Mouse (Mus musculus) cerebellum, adult 2 months (tissue): ENCODE results near the gene Ablim2. TPM values are rescaled to one million over a fixed set of nuclear protein-coding genes. Genes with fewer than 3 reads are reported as not detected.

Source experiments
- DNase-seq, 2 experiments: peaks; one replicate each; pipeline ENCODE4 v3.0.0; 2021
- H3K27ac ChIP-seq: fragments of 200-500 bp; 2 replicates; pipeline ENCODE4 v1.5.1; 2012; ENCODE audit warnings: low read length, control low read depth, inconsistent platforms; ENCODE audit not compliant: insufficient read depth
- H3K27me3 ChIP-seq: fragments of 200-500 bp; 2 replicates; pipeline ENCODE4 v1.6.1; 2012; ENCODE audit warnings: inconsistent platforms, mild to moderate bottlenecking, low read length, moderate library complexity; ENCODE audit not compliant: control insufficient read depth, insufficient read depth
- H3K4me1 ChIP-seq: fragments of 200-500 bp; 2 replicates; pipeline ENCODE4 v1.6.1; 2011; ENCODE audit warnings: low read length; ENCODE audit not compliant: control insufficient read depth, insufficient read depth
- H3K4me3 ChIP-seq: fragments of 200-500 bp; replicated peaks from 2 replicates; pipeline ENCODE3; 2011; ENCODE audit warnings: mild to moderate bottlenecking, low read depth, low read length, control low read depth; ENCODE audit not compliant: insufficient read depth
- CTCF ChIP-seq: fragments of 200-500 bp; IDR thresholded peaks from 2 replicates; pipeline ENCODE4 v1.5.1; 2011; ENCODE audit warnings: low read depth, mild to moderate bottlenecking, control low read depth, low read length, moderate library complexity, borderline replicate concordance; ENCODE audit not compliant: insufficient read depth
- POLR2A ChIP-seq: fragments of 200-500 bp; IDR thresholded peaks from 2 replicates; pipeline ENCODE4 v1.6.1; 2011; ENCODE audit warnings: low read length, control low read depth, borderline replicate concordance; ENCODE audit not compliant: insufficient read depth
- WGBS: fragments of 180-500 bp; shearing (Covaris S2); methylation state at CpG from one replicate; pipeline ENCODE4 v1.1.7; 2018; 5-methylcytosine and 5-hydroxymethylcytosine counted together
- polyA plus RNA-seq: library from polyadenylated mRNA; depleted of rRNA; stranded (reverse); fragments of >200 nt; gene quantifications from 2 replicates; pipeline ENCODE4 v1.2.3, GENCODE M21; 2012

Ablim2 gene
- polyA plus RNA-seq, 1 experiment: 99.9 TPM

DNA sequence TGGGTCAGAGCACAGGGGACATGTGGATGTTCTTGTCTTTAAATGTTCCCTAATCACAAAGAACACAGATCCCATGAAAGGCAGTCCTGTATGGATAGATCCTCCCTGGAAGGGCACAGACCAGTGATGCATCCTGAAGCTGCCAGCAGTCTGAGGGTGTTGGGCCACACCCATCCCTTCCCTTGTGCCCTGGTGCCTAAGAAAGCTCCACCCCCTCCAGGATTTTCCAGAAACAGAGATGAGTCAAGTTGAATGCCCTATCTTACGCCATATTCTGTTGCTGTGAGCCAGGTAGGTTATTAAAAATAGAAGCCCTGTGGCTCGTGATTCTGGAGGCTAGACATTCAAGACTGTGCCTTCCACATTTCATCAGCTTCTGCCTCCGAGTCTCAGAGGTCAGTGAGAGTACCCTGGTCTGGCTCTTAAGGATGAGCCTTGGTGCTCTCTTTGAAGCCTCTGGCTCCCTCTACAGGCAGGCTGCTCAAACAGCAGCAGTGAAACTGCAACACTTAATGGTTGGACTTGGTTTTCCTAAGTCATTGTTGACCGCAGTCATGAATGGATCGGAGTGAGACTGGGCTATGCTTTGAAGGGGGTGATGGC is 2.4 kb upstream of the Ablim2 start:
- 22% methylated on average over 5 of the region's 5 CpGs for WGBS
- peak; percentile 82 for TF ChIP-seq CTCF
- TF ChIP-seq POLR2A: no peak
- no peak overlapping the region for H3K4me3 ChIP-seq
- peaks cover 4% of the 10 kb centered on the region for H3K4me1 ChIP-seq
- no peak overlapping the region for H3K27ac ChIP-seq
- DNase-seq: peak; percentile 68
- H3K27me3 ChIP-seq: no peaks in the 10 kb centered on the region

DNA sequence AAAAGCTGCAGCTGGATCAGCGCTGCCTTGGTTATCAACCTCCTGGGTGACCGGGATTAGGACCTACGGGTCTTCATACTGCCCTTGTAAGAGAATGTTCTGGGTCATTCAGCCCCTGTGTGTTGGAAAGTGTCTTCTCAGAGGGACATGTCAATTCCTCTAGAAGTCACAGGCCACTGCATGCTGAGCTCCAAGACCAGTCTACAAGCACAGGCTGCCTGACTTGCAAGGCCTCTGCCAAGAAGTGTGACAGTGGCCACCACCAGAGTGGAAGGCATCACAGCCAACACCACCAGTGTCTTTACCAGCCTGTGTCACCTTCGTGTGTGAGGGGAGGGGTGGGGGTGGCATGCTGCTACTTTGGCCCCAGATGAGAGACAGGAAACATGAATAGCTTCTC is 1.7 kb upstream of the Ablim2 start:
- H3K27me3 ChIP-seq: no peaks in the 10 kb centered on the region
- WGBS: 75% methylated on average over 4 of the region's 4 CpGs
- H3K4me3 ChIP-seq: no peak overlapping the region
- peaks cover 4% of the 10 kb centered on the region for H3K4me1 ChIP-seq
- TF ChIP-seq CTCF (no peak), POLR2A (no peak)
- no peak for DNase-seq
- no peak overlapping the region for H3K27ac ChIP-seq

DNA sequence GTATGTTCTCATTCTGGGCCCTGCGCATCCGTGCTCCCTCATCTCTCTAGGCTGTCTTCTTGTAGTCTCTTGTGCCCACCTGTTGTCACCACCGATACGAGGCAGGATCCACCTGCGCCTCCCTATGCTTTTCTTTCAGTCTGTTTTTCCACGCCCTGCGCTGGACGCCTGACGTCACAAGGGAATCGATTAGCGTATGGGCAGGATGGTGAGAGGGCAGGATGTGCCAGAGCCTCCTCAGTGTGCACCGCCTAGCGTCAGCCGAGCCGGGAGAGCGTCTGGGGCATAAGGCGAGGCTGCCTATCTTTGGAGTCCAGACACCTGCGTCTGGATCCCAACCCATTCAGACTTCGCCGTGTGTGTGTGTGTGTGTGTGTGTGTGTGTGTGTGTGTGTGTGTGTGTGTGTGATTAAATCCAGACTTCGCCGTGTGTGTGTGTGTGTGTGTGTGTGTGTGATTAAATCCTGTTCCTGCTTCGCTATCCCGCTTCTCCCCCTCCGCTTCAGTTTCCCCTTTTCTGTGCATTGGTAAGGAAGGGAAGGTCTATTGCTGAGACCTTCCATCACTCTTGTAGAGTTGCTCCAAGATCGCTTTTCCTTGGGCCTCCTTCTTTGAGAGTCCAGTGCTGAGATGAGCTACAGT is 562 bp upstream of the Ablim2 start:
- Histone ChIP-seq H3K27ac (peak overlapping the region; percentile 27), H3K4me3 (peak overlapping the region; percentile 54), H3K27me3 (no peaks in the 10 kb centered on the region), H3K4me1 (peaks cover 8% of the 10 kb centered on the region)
- TF ChIP-seq POLR2A: no peak
- TF ChIP-seq CTCF: no peak
- peak; percentile 86 to 88 for DNase-seq
- 4% methylated on average over 26 of the region's 26 CpGs for WGBS

DNA sequence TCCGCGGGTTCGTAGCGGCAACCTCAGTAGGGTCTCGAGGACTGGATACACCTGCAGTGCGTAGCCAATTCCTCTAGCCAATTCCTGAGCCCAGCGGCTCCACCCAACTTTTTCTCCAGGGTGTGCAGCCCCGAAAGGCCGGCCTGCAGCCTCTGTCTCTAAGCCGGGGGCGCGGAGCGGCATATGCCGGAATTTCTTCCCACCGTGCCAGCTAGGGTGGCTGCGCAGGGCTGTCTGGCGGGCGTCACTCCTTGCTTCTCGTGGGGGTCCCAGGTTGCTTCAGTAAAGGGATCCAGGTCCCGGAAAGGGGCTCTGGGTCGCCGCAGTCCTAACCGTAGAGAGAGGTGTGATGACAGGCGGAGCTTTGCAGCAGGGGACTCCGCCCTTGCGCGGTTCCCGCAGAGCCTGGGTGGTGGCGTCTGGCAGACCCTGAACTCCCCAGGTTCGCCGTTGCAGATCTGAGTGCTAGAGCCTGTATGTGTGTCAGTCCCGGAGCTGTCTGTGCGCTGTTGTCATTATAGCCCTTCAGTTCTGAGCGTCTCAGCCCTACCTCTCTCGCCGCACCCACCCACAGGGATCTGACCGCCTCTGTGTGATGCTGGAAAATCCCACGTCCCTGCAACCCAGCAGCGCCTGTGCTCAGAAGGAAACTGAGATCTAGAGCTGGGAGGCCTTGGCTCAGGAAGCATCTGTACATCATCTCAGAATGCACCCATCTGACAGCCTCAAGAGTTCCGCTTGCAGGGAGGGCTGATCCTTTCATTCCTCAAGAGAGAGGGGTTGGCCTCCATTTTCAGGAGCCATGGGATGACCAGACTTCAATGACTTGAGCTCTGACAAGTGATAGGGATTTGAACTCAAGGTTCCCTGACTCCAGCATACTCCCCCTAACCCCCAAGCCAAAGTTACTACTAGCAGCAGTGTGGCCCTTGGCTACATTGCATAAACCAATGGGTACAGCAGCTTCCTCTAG is 687 bp downstream of the Ablim2 start:
- H3K4me1 ChIP-seq: peaks cover 8% of the 10 kb centered on the region
- peak overlapping the region; percentile 75 for H3K4me3 ChIP-seq
- peak overlapping the region; percentile 42; the same call in 1 of the 2 replicates for H3K27ac ChIP-seq
- TF ChIP-seq CTCF: no peak
- TF ChIP-seq POLR2A: no peak
- no peaks in the 10 kb centered on the region for H3K27me3 ChIP-seq
- WGBS: 2% methylated on average over 40 of the region's 40 CpGs
- peak; percentile 65 to 70 for DNase-seq

DNA sequence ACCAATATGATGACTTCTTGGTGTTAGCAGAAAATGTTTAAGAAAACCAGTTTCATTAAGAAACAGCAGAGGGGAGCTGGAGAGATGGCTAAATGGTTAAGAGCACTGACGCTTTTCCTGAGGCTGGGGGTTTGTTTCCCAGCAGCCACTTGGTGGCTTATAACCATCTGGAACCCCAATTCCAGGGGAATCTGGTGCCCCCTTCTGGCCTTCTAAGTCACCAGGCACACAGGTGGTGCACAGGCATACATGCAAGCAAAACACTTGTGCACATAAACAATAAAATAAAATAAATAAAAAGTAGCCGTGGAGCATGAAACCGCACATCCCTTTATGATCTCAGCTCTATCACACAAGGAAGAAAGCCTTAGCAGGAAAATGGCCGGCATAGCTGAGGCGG is 3.6 kb downstream of the Ablim2 start:
- 87% methylated on average over 5 of the region's 5 CpGs for WGBS
- TF ChIP-seq CTCF: no peak
- TF ChIP-seq POLR2A: no peak

DNA sequence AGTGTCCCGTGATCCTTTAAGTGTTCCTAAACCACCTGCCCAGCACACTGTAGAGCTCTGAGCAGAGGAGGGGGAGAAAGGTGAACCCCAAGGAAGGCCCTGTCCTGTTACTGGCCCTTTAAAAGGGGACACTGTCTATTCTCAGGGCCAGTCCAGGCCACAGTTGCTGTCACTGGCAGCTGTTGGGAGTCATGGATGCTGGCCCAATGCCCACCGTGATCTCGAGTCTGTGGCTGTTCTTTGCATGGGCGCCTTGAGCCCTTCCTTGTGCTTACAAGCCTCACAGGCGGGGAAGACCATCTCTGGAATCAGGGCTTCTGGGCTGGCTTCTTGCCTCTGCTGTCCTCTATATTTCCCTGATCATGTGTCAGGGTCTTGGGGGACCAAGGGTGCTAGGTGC is 4.7 kb downstream of the Ablim2 start:
- H3K4me1 ChIP-seq: peaks cover 8% of the 10 kb centered on the region
- H3K4me3 ChIP-seq: no peak overlapping the region
- H3K27me3 ChIP-seq: no peaks in the 10 kb centered on the region
- 41% methylated on average over 5 of the region's 5 CpGs for WGBS
- DNase-seq: no peak
- TF ChIP-seq POLR2A (no peak), CTCF (no peak)
- no peak overlapping the region for H3K27ac ChIP-seq

More for the DNA sequence above, 3.6 kb downstream of the Ablim2 start:
- Histone ChIP-seq H3K27me3 (no peaks in the 10 kb centered on the region), H3K4me3 (no peak overlapping the region), H3K27ac (no peak overlapping the region), H3K4me1 (peaks cover 8% of the 10 kb centered on the region)
- no peak for DNase-seq

DNA sequence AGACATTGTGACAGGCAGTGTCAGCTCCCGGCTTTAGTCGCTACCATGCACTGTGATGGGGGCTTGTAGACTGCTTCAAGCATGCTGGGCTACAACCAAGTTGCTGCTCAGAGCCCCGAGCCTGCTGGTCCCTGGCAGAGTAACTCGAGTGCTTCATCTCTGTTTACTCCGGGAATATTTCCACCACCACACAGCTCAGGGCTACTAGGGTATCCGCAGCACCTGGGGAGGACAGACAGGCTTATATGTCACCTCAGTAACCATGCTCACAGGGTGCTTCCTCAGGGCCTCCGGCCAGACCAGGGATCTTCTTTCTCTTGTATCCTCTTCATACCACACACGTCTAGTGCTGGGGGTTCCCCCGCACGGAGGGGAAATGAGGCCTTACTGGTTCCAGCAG is 5.2 kb downstream of the Ablim2 start:
- TF ChIP-seq POLR2A: no peak
- TF ChIP-seq CTCF: no peak
- WGBS: 48% methylated on average over 10 of the region's 10 CpGs
- peaks cover 8% of the 10 kb centered on the region for H3K4me1 ChIP-seq
- H3K27me3 ChIP-seq: no peaks in the 10 kb centered on the region
- no peak for DNase-seq
- no peak overlapping the region for H3K27ac ChIP-seq
- H3K4me3 ChIP-seq: no peak overlapping the region

DNA sequence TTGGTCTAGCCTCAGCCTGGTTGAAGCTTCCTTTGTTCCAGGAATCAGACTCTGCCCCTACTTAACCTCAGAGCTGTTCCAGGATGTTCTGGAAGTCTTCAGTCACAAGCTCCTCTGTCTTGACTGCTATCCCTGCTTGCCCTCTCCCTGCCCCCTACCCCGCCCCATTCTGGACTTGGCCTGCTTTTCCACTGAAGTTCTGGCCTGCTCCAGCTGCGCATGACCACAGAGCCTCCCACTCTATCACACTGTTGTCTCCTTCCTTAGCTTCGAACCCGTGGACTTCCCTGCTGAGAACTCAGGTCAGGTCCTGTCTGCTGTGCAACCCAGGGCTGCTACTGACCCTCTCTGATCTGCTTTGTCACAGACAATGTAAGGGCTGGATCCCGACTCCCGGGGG is 8.2 kb downstream of the Ablim2 start:
- TF ChIP-seq POLR2A (no peak), CTCF (no peak)
- H3K4me3 ChIP-seq: no peak overlapping the region
- H3K4me1 ChIP-seq: peaks cover 4% of the 10 kb centered on the region; the same call in 1 of the 2 replicates
- WGBS: 79% methylated on average over 6 of the region's 6 CpGs
- H3K27me3 ChIP-seq: no peaks in the 10 kb centered on the region
- no peak for DNase-seq
- H3K27ac ChIP-seq: no peak overlapping the region
